Mouse (Mus musculus): ENCODE results near the gene Kdm5d. TPM values are rescaled to one million over a fixed set of nuclear protein-coding genes. Genes with fewer than 3 reads are reported as not detected.

Gene Kdm5d
- polyA plus RNA-seq (2012; rRNA removed) = not detected in 2 replicates

DNA sequence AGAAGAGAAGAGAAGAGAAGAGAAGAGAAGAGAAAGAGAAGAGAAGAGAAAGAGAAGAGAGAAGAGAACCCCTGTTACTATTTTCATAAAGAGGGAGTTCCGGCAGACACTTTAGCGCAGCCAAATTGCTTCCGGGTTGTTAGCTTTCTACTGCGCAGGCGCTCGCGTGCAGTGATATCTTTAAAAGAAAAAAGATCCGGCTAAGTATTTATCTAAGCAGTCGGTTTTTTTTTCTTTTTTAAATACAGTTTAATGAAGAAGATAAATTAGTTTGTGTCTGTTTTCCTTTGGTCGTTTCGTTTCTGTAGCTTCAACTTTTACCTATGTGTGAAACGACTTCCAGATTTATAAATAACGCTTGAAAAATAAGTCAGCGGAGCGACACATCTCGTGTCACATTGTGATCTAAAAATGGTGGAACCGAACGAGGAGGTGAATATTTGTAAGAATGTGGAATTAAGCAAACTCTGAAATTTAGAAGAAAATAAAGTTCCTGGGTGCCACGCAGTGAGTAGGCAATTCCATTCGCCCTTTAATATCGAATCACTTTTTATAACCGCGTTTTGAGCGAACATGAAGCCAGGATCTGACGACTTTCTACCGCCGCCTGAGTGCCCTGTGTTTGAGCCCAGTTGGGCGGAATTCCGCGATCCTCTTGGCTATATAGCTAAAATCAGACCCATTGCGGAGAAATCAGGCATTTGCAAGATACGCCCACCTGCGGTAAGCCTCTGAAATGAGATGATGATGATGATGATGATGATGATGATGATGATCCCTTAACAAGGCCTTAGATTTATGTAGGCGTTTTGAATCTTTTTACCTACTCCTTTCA is at the start of gene Kdm5d:
TSS of gene Kdm5d (plus strand) at position 396 of the 835 bp plus-strand sequence.
- peak within 1 kb of the TSS; percentile 96 for H3K4me3 ChIP-seq (ENCODE audit: insufficient read depth, low read length)

DNA sequence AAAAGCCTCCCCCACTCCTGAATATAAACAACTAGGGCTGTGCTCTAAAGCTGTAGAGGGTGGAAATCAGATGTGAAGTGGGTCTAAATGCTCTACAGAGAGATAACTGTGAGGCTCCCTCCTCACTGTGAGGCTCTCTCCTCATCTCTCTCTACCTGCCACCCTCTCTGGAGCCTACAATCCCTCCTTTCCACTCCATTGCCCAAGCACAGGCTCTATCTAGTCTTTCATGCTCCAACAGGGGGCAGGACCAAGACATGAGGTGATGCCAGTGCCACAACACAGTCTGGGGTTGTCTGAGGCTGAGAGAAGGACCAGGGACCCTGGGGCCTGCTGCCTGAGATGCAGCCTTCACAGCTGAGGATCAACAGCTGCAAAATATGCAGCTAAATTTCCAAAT is 25.2 kb upstream of the Kdm5d start:
- TF ChIP-seq CTCF (IDR thresholded peaks at IDR 0.05; ENCODE audit: extremely low read depth, insufficient read depth, low read length) (no peak), POLR2A (IDR thresholded peaks at IDR 0.05; ENCODE audit: extremely low read depth, insufficient read depth, low read length) (no peak)
- no peaks in the 10 kb centered on the region for H3K4me1 ChIP-seq (ENCODE audit: control insufficient read depth, insufficient read depth, low read length)
- H3K27ac ChIP-seq (ENCODE audit: insufficient read depth, low read length) = no peak overlapping the region
- no peak overlapping the region for H3K4me3 ChIP-seq (ENCODE audit: insufficient read depth, low read length)

More for the DNA sequence above, at the start of gene Kdm5d:
- H3K4me1 ChIP-seq (ENCODE audit: control insufficient read depth, insufficient read depth, low read length) = no peaks in the 10 kb centered on the region
- H3K27ac ChIP-seq (ENCODE audit: insufficient read depth, low read length) = peak within 1 kb of the TSS; percentile 13; the same call in 1 of the 2 replicates
- TF ChIP-seq CTCF (IDR thresholded peaks at IDR 0.05; ENCODE audit: extremely low read depth, insufficient read depth, low read length) (no peak), POLR2A (IDR thresholded peaks at IDR 0.05; ENCODE audit: extremely low read depth, insufficient read depth, low read length) (no peak)

DNA sequence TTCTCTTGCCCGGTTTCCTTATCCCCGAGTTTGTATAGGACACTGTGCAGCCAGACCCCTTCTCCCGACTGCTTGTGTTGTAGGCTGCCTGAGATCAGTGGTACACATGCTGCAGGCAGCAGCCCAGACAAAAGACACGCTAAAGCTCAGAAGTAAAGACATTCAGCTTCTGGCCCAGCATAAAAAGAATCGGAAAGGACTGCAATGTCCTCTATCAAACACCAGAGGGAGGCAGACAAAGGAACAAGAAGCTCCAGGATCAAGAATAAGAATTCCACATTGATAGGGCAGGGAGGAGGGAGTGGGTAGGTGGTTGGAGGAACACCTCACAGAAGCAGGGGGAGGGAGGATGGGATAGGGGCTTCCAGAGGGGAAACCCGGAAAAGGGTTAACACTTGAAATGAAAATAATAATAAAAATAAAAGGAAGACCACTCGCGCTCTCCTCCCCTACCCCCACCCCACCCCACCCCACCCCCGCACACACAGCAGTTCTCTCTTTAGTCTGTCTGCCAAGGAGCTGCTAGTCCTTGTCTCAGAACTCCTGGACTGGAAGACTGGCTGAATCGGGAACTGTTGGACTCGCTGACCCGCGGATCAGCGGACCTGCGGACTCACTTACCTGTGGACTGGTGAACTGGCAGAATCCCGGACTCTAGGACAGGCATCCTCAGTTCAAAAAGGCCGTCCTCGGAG is 24.6 kb upstream of the Kdm5d start:
- Histone ChIP-seq H3K4me1 (ENCODE audit: control insufficient read depth, insufficient read depth, low read length) (no peaks in the 10 kb centered on the region), H3K4me3 (ENCODE audit: insufficient read depth, low read length) (no peak overlapping the region), H3K27ac (ENCODE audit: insufficient read depth, low read length) (no peak overlapping the region)
- TF ChIP-seq CTCF (IDR thresholded peaks at IDR 0.05; ENCODE audit: extremely low read depth, insufficient read depth, low read length) = no peak
- TF ChIP-seq POLR2A (IDR thresholded peaks at IDR 0.05; ENCODE audit: extremely low read depth, insufficient read depth, low read length) = no peak

Other genes with a start within 250 kb of the Kdm5d start
- gene Zfy1, start 100.4 kb upstream of the Kdm5d start, polyA plus RNA-seq (2012; rRNA removed) = not detected in 2 replicates
- gene Uba1y, start 79.1 kb upstream of the Kdm5d start, polyA plus RNA-seq (2012; rRNA removed) = not detected in 2 replicates
- not detected in 2 replicates for gene Eif2s3y, start 112.8 kb downstream of the Kdm5d start, polyA plus RNA-seq (2012; rRNA removed)